Mouse (Mus musculus) right cerebral cortex, adult 18-20 months (tissue): ENCODE measurements at regions not wholly inside any gene's neighbourhood (a gene's known extent, or its start where the extent isn't known, plus 50 kb on each side); places are given as distances from the start of the nearest gene placed in this dataset.
"Not testable (repeated sequence)": the region's sequence is repeated elsewhere in the genome, so short reads cannot be mapped to it uniquely, and the experiment has no call there.

Experiments
- DNase-seq: peaks from one replicate; pipeline ENCODE4 v3.0.0; 2022; ENCODE audit warnings: mixed read lengths

GRCm38 (mm10) chr4:23787417-23788204 is 708.6 kb upstream of the Mms22l start:
- no peak for DNase-seq

GRCm38 (mm10) chr4:23823516-23823915 is 672.7 kb upstream of the Mms22l start:
- no peak for DNase-seq

GRCm38 (mm10) chr4:23826885-23827284 is 669.4 kb upstream of the Mms22l start:
- peak; percentile 41 for DNase-seq

GRCm38 (mm10) chr4:23832385-23833164 is 663.7 kb upstream of the Mms22l start:
- peak; percentile 7 for DNase-seq

GRCm38 (mm10) chr4:23843609-23844287 is 652.5 kb upstream of the Mms22l start:
- no peak for DNase-seq

- DNase-seq: no peak
Observed at GRCm38 (mm10) chr4:23844288-23844971, 651.8 kb upstream of the Mms22l start.

DNA sequence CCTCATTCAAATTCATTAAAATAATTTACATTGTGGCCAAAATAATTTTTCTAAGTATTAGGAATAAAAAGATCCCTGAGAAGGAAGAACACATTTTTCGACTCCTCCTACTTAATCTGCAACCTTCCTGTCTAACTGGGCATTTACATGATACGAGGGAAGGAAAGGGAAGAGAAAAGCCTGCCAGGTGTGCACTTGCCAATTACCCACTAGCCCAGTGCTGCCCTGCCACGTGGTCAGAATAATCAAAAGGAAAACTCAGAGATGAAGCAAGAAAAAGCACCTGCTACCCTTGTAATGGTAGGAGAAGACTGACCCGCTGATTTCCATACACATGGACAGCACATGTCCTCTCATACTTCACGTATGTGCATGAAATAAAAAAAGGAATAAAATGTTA is 651.0 kb upstream of the Mms22l start:
- no peak for DNase-seq

DNA sequence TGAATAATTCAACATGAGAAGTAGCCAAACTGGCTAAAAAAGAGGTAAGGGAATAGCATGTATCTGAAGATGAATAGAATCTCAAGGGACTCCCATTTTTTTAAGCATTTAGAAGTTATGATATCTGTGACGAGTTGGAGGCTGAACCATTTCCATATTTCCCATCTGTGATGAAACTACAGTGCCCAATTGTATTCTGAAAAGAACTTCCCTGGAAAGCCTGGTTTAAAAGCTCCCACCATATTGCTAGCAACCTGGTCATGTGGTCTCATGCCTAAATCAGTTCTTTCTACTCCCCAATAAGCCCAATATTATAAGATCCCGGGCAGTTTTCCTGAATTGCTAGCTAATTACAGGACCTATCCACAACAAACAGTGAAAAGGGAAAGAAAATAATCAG is 645.6 kb upstream of the Mms22l start:
- no peak for DNase-seq

- no peak for DNase-seq
Observed at GRCm38 (mm10) chr4:23862437-23862836, 633.8 kb upstream of the Mms22l start.

- DNase-seq: no peak
Observed at GRCm38 (mm10) chr4:23880007-23880406, 616.2 kb upstream of the Mms22l start.

DNA sequence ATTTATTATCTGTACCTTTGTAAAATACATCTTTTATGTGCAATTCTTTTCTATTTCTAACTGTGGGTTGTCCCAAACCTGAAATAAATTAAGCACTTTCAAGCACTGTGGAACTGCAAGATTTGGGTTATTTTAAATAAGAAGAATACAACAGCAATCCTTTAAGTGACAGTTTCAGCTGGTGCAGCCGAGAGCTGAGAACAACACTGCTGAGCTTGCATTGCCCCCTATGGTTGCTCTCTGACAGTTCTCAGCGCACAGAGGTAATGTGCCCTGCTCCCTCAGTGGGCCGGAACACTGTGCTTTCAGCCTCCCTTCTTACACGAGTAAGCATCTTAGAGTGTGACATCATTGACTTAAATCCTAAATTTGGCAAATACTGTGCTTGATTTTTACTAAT is 582.9 kb upstream of the Mms22l start:
- peak; percentile 41 for DNase-seq

GRCm38 (mm10) chr4:23913822-23914221 is 582.4 kb upstream of the Mms22l start:
- DNase-seq: no peak

DNA sequence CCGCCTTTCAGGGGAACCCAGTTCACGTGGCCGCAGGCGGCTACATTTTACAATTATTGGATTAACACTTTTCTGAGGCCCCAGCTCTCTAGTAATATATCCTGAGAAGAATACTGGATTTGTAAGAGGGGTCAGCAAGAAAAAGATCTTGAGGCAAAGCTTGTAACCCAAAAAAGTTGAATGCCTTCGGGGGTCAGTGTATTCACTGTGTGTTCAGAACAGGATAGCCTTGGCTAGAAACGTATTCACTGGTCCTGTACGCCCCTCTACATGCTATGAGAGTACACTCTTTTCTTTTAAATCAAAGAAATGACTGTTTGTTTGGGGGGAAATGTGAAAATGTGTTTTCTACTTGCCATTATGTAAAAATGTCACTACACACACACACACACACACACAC is 581.8 kb upstream of the Mms22l start:
- DNase-seq: no peak

GRCm38 (mm10) chr4:23921520-23921919 is 574.7 kb upstream of the Mms22l start:
- no peak for DNase-seq

- DNase-seq: no peak
Observed at GRCm38 (mm10) chr4:23954140-23954539, 542.1 kb upstream of the Mms22l start.

DNA sequence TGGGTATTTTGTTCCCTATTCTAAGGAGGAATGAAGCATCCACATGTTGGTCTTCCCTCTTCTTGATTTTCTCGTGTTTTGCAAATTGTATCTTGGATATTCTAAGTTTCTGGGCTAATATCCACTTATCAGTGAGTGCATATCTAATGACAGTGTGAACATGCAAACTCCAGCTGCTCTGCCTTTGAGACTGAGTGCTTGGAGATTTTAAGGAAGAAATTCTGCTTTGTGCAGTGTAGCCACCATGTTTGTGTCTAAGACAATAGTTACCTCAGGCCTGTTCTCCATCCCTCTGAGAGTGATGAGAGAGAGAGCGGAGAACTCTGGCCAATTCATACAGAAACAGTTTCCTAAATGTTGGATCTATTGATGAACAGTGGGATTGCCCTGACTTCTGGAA is 514.1 kb upstream of the Mms22l start:
- not testable (repeated sequence) for DNase-seq

- peak; percentile 10 for DNase-seq
Observed at GRCm38 (mm10) chr4:23982790-23983451, 513.3 kb upstream of the Mms22l start.

DNA sequence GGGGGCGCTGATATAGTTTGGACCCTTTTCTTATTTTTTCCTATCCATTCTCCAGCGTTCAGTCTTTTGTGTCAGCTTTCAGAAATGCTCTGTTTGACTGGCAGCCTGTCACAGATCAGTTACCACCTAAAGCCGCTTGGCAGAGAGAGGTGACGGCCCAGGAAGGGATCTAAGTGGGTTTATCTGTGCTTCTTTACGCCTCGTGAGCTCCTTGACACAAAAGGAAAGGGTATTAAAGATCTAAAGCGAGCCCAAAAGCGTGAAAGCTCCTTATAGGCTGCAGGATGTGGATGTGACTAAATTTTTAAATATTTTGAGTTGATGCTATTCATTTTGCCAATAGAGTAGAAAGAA is 512.8 kb upstream of the Mms22l start:
- DNase-seq: peak; percentile 2

GRCm38 (mm10) chr4:23984005-23984404 is 512.2 kb upstream of the Mms22l start:
- no peak for DNase-seq

GRCm38 (mm10) chr4:23985956-23986355 is 510.3 kb upstream of the Mms22l start:
- no peak for DNase-seq

DNA sequence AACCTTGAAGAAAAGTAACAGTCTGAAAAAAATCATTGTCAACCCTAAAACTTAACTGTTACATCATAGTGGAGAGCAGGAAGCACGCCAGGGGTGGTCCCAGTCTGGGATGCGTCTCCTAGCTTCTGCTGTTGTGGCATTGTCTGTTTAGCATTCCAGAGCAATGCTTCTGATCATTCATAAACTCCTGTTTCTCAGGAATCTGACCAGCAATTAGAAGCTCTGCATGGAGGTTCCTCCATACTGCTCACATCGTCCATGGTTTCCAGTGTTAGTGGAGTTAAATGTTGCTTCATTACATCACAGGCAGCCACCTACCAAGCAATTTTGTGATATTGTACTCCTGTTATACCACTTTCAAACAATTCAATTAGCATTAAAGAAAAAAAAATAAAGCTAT is 502.4 kb upstream of the Mms22l start:
- DNase-seq: no peak

GRCm38 (mm10) chr4:23994261-23994965 is 501.8 kb upstream of the Mms22l start:
- no peak for DNase-seq
